Mouse (Mus musculus): Measurements from ENCODE around the gene Plac8.

Gene Plac8

GRCm38 (mm10) chr5:100578863-100579411 is 6.9 kb upstream of the Plac8 start:
- no peak for DNase-seq

GRCm38 (mm10) chr5:100574771-100575170 is 2.7 kb upstream of the Plac8 start:
- no peak for DNase-seq

GRCm38 (mm10) chr5:100573256-100573655 is 1.2 kb upstream of the Plac8 start:
- no peak for DNase-seq

- DNase-seq, result no peak
Observed at GRCm38 (mm10) chr5:100570716-100571115, 1.3 kb downstream of the Plac8 start.

- no peak for DNase-seq
Observed at GRCm38 (mm10) chr5:100569997-100570595, 1.9 kb downstream of the Plac8 start.

GRCm38 (mm10) chr5:100569250-100569934 is 2.7 kb downstream of the Plac8 start:
- DNase-seq, result no peak

GRCm38 (mm10) chr5:100568802-100569201 is 3.2 kb downstream of the Plac8 start:
- no peak for DNase-seq

GRCm38 (mm10) chr5:100568177-100568576 is 3.9 kb downstream of the Plac8 start:
- no peak for DNase-seq

GRCm38 (mm10) chr5:100567258-100568032 is 4.6 kb downstream of the Plac8 start:
- DNase-seq, result peak; percentile 80

- DNase-seq, result peak; percentile 40
Observed at GRCm38 (mm10) chr5:100566798-100567197, 5.2 kb downstream of the Plac8 start.

- no peak for DNase-seq
Observed at GRCm38 (mm10) chr5:100562702-100563101, 9.3 kb downstream of the Plac8 start.

- DNase-seq, result no peak
Observed at GRCm38 (mm10) chr5:100559357-100559756, 12.7 kb downstream of the Plac8 start.

GRCm38 (mm10) chr5:100558783-100559182 is 13.3 kb downstream of the Plac8 start:
- DNase-seq, result no peak

- DNase-seq, result peak; percentile 58
Observed at GRCm38 (mm10) chr5:100557537-100557936, 14.5 kb downstream of the Plac8 start.

- DNase-seq, result no peak
Observed at GRCm38 (mm10) chr5:100557019-100557418, 15.0 kb downstream of the Plac8 start.

GRCm38 (mm10) chr5:100553426-100553825 is 18.6 kb downstream of the Plac8 start:
- DNase-seq, result no peak

GRCm38 (mm10) chr5:100551952-100552351 is 20.1 kb downstream of the Plac8 start:
- DNase-seq, result no peak

GRCm38 (mm10) chr5:100550151-100550550 is 21.9 kb downstream of the Plac8 start:
- no peak for DNase-seq

- no peak for DNase-seq
Observed at GRCm38 (mm10) chr5:100549311-100549710, 22.7 kb downstream of the Plac8 start.

- no peak for DNase-seq
Observed at GRCm38 (mm10) chr5:100548236-100548635, 23.8 kb downstream of the Plac8 start.

- DNase-seq, result peak; percentile 23
Observed at GRCm38 (mm10) chr5:100546294-100547080, 25.6 kb downstream of the Plac8 start.

GRCm38 (mm10) chr5:100536638-100537037 is 35.4 kb downstream of the Plac8 start:
- DNase-seq, result peak; percentile 45

GRCm38 (mm10) chr5:100535826-100536225 is 36.2 kb downstream of the Plac8 start:
- no peak for DNase-seq
